Mouse (Mus musculus) liver, adult (tissue): ENCODE data around the gene Eif4g3.

Experiments used
- GATA4 ChIP-seq: IDR thresholded peaks from 2 replicates; pipeline ENCODE4 v1.6.1; 2014; ENCODE audit warnings: mild to moderate bottlenecking, low read length; ENCODE audit not compliant: insufficient replicate concordance

Gene Eif4g3

GRCm38 (mm10) chr4:138137336-138137735 lies 144.5 kb downstream of the Eif4g3 start:
- TF ChIP-seq GATA4: no peak

GRCm38 (mm10) chr4:138137804-138138203 lies 145.0 kb downstream of the Eif4g3 start:
- no peak for TF ChIP-seq GATA4

GRCm38 (mm10) chr4:138138219-138138618 lies 145.4 kb downstream of the Eif4g3 start:
- no peak for TF ChIP-seq GATA4

- no peak for TF ChIP-seq GATA4
Observed at GRCm38 (mm10) chr4:138141358-138141757, 148.5 kb downstream of the Eif4g3 start.

GRCm38 (mm10) chr4:138147176-138147575 lies 154.4 kb downstream of the Eif4g3 start:
- TF ChIP-seq GATA4: no peak

- no peak for TF ChIP-seq GATA4
Observed at GRCm38 (mm10) chr4:138149977-138150376, 157.2 kb downstream of the Eif4g3 start.

- TF ChIP-seq GATA4: no peak
Observed at GRCm38 (mm10) chr4:138151226-138151625, 158.4 kb downstream of the Eif4g3 start.

- TF ChIP-seq GATA4: no peak
Observed at GRCm38 (mm10) chr4:138153980-138154379, 161.2 kb downstream of the Eif4g3 start.

GRCm38 (mm10) chr4:138160918-138161317 lies 168.1 kb downstream of the Eif4g3 start:
- no peak for TF ChIP-seq GATA4

- no peak for TF ChIP-seq GATA4
Observed at GRCm38 (mm10) chr4:138161550-138161949, 168.7 kb downstream of the Eif4g3 start.

- TF ChIP-seq GATA4: no peak
Observed at GRCm38 (mm10) chr4:138163836-138164235, 171.0 kb downstream of the Eif4g3 start.

GRCm38 (mm10) chr4:138164860-138165259 lies 172.0 kb downstream of the Eif4g3 start:
- no peak for TF ChIP-seq GATA4

GRCm38 (mm10) chr4:138166519-138166918 lies 173.7 kb downstream of the Eif4g3 start:
- no peak for TF ChIP-seq GATA4

GRCm38 (mm10) chr4:138168162-138168561 lies 175.3 kb downstream of the Eif4g3 start:
- TF ChIP-seq GATA4: no peak

GRCm38 (mm10) chr4:138169420-138169819 lies 176.6 kb downstream of the Eif4g3 start:
- no peak for TF ChIP-seq GATA4

- no peak for TF ChIP-seq GATA4
Observed at GRCm38 (mm10) chr4:138172686-138173085, 179.9 kb downstream of the Eif4g3 start.

GRCm38 (mm10) chr4:138179391-138179790 lies 186.6 kb downstream of the Eif4g3 start:
- TF ChIP-seq GATA4: no peak

GRCm38 (mm10) chr4:138180719-138181118 lies 187.9 kb downstream of the Eif4g3 start:
- no peak for TF ChIP-seq GATA4
